Mouse (Mus musculus): ENCODE measurements at regions not wholly inside any gene's neighbourhood (a gene's known extent, or its start where the extent isn't known, plus 50 kb on each side); places are given as distances from the start of the nearest gene placed in this dataset.
"Not testable (repeated sequence)": the region's sequence is repeated elsewhere in the genome, so short reads cannot be mapped to it uniquely, and the experiment has no call there.

DNA sequence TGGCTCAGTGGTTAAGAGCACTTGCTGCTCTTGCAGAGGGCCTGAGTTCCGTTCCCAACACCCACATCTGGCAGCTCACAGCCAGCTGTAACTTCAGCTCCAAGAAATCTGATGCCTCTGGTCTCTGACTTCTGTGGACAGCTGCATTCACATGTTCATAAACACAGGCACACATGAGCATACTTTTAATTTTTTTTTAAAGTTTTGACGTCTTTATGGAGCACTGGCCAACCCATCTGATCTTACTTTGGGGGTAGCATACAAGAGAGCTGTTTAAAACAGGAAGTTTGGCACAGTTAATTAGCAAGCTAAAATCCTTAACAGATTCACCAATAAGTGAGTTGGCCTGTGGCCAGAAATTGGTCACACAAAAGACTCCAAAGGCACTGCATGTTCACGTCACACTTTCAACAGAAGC, 81.2 kb upstream of the Atl2 start:
- no peaks in the 10 kb centered on the region for H3K9me3 ChIP-seq (ENCODE audit: low read length)
- H3K27me3 ChIP-seq (ENCODE audit: insufficient read depth, low read length) = peaks cover 22% of the 10 kb centered on the region
- H3K4me1 ChIP-seq (replicated peaks; ENCODE audit: low read depth, low read length) = peaks cover 76% of the 10 kb centered on the region
- 0 out of 2 replicates have a peak overlapping the region, but pooled peaks have one; percentile 1 for H3K4me3 ChIP-seq (replicated peaks; ENCODE audit: low read length)
- H3K36me3 ChIP-seq (ENCODE audit: insufficient read depth, low read length) = no peaks in the 10 kb centered on the region
- TF ChIP-seq CTCF (conservative IDR thresholded peaks at IDR 0.05; ENCODE audit: low read length) (no peak), NANOG (IDR thresholded peaks at IDR 0.05; ENCODE audit: borderline replicate concordance, low read length) (no peak), POU5F1 (IDR thresholded peaks at IDR 0.05; ENCODE audit: borderline replicate concordance, low read length) (no peak)

DNA sequence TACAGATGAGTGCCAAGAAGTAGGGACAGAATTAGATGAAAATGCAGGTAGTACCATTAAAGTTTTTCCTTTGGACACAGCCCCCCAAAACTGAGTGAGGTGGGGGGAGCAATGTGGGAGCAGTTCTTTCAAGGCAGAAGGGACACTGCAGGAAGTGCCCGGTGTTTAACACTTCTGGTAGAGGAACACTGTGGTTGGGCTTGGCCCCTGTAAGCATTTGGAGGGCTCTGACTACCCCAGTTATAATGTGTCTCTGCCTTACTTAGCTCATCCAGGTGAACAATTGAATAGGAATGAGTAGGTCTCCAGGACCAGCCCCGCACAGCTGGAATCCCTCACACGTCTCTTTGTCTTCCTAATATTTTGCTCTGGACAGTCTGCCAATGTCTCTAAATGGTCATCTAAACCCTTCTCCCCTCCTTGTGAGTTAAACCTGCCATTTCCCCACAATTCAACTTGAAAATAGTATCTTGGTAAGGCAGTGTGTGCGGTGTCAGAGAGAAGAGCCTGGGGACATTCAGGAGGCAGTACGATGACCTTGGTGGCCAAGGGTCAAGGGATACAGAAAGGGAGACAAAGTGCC, 80.7 kb upstream of the Atl2 start:
- TF ChIP-seq NANOG (IDR thresholded peaks at IDR 0.05; ENCODE audit: borderline replicate concordance, low read length) (no peak), CTCF (conservative IDR thresholded peaks at IDR 0.05; ENCODE audit: low read length) (no peak), POU5F1 (IDR thresholded peaks at IDR 0.05; ENCODE audit: borderline replicate concordance, low read length) (no peak)
- Histone ChIP-seq H3K27me3 (ENCODE audit: insufficient read depth, low read length) (peaks cover 19% of the 10 kb centered on the region), H3K4me3 (replicated peaks; ENCODE audit: low read length) (peak overlapping the region; percentile 45)

DNA sequence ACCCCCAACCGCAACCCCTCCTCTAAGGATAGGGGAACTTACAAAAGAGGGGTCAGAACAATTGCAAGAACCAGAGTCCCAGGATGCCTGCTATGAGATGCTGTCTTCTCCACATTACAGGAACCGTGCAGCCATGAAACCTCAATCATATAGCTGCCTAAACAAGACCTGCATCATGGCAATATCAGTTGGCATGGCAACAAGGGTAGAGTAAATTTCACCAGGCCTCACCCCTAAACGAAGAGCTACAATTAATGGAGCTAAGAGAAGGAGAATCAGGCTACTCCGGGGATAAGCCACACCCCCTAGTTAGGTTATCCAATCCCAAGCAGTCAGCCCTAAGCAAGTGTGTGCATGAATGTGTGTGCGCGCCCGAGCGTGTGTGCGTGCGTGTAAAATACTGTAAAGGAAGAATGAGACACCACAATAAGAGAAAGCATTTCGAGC, 80.1 kb upstream of the Atl2 start:
- TF ChIP-seq POU5F1 (IDR thresholded peaks at IDR 0.05; ENCODE audit: borderline replicate concordance, low read length) = no peak
- no peak for TF ChIP-seq NANOG (IDR thresholded peaks at IDR 0.05; ENCODE audit: borderline replicate concordance, low read length)
- no peak for TF ChIP-seq CTCF (conservative IDR thresholded peaks at IDR 0.05; ENCODE audit: low read length)
- H3K36me3 ChIP-seq (ENCODE audit: insufficient read depth, low read length) = no peaks in the 10 kb centered on the region
- H3K4me3 ChIP-seq (replicated peaks; ENCODE audit: low read length) = peak overlapping the region; percentile 45
- peaks cover 5% of the 10 kb centered on the region; the same call in 1 of the 2 replicates for H3K9me3 ChIP-seq (ENCODE audit: low read length)
- H3K4me1 ChIP-seq (replicated peaks; ENCODE audit: low read depth, low read length) = peaks cover 76% of the 10 kb centered on the region
- peaks cover 19% of the 10 kb centered on the region for H3K27me3 ChIP-seq (ENCODE audit: insufficient read depth, low read length)

More for the DNA sequence above, 80.7 kb upstream of the Atl2 start:
- Histone ChIP-seq H3K36me3 (ENCODE audit: insufficient read depth, low read length) (no peaks in the 10 kb centered on the region), H3K4me1 (replicated peaks; ENCODE audit: low read depth, low read length) (peaks cover 76% of the 10 kb centered on the region), H3K9me3 (ENCODE audit: low read length) (no peaks in the 10 kb centered on the region; the same call in 1 of the 2 replicates)

DNA sequence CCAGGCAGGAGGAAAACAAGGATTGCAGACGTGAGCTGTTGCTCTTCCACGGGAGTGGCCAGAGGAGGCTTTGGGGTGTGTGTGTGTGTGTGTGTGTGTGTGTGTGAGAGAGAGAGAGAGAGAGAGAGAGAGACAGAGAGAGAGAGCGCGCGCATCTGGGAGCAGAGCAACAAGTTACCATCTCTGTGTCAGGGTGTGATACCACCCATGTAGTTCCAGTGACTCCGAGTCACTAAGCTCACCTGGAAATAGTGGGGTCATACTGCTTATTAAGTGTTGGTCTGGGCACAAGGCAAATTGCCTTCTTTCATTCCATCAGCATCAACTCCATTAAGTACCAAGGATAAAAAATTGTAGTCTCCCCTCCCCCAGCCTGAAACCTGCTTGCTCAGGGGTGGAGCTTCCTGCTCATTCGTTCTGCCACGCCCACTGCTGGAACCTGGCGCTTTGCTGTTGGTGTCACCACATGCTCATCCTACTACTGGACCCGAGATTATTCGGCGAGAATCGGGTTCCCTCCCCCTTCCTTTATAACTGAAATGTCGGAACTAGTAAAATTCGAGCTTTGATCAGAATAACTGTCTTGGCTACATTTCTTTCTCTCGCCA, 79.3 kb upstream of the Atl2 start:
- H3K4me3 ChIP-seq (replicated peaks; ENCODE audit: low read length) = peak overlapping the region; percentile 45
- not testable (repeated sequence) for H3K9me3 ChIP-seq (ENCODE audit: low read length); H3K36me3 ChIP-seq (ENCODE audit: insufficient read depth, low read length)
- H3K27me3 ChIP-seq (ENCODE audit: insufficient read depth, low read length) = peaks cover 19% of the 10 kb centered on the region
- peaks cover 76% of the 10 kb centered on the region for H3K4me1 ChIP-seq (replicated peaks; ENCODE audit: low read depth, low read length)

DNA sequence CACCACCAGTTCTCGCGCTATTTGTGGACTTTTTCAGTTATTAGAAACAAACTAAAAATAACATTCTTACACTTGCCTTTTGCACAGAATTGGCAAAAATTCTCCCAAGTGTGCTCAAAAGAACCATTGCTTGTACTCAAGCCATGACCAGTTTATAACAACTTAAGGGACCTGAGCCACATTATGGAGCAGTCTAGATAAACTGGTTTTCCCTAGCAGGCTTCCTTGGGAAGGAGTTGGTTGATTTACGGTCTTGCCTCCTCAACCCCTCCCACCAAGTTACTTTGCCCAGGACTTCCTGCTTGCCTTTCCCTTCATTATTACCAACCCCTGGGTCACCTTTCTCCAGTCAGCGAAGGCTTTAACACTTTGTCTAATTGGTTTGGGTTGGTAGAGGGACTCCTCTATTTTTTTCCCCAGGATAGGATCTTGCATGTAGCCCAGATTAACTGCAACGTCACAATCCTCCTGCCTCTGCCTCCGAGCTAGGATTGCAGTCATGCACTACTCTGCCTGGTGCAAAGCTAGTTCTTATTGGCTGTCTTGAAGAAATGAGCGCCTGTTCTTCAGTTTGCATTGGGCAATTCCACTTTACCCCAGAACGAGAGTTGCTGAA, 75.9 kb upstream of the Atl2 start:
- TF ChIP-seq POU5F1 (IDR thresholded peaks at IDR 0.05; ENCODE audit: borderline replicate concordance, low read length) = no peak
- no peak for TF ChIP-seq CTCF (conservative IDR thresholded peaks at IDR 0.05; ENCODE audit: low read length)
- no peak for TF ChIP-seq NANOG (IDR thresholded peaks at IDR 0.05; ENCODE audit: borderline replicate concordance, low read length)
- H3K27me3 ChIP-seq (ENCODE audit: insufficient read depth, low read length) = peaks cover 8% of the 10 kb centered on the region; the same call in 1 of the 2 replicates
- no peak overlapping the region for H3K4me3 ChIP-seq (replicated peaks; ENCODE audit: low read length)
- peaks cover 85% of the 10 kb centered on the region for H3K4me1 ChIP-seq (replicated peaks; ENCODE audit: low read depth, low read length)
- no peaks in the 10 kb centered on the region for H3K36me3 ChIP-seq (ENCODE audit: insufficient read depth, low read length)
- H3K9me3 ChIP-seq (ENCODE audit: low read length) = peaks cover 5% of the 10 kb centered on the region; the same call in 1 of the 2 replicates

DNA sequence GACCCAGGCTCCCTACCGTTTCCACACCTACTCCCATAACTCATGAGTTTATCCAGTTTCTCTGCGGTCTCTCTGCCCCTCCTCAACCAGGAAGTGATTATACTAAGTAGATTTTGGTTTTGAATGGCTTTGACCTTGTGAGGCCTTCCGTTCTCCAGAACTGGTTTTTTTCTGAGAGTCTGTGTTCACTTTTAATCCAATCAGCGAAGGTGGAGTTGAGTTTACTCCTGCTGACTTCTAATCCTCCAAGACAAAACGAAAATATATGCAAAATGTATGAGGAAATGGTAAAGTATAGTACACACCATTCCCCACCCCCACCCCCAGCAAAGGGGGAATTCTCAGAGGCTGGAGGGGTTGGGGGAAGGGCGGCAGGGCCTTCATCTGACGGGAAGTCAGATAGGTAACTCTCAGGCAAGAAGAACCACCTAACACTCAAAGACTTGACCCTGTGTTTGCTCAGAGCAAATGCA, 73.6 kb upstream of the Atl2 start:
- no peaks in the 10 kb centered on the region for H3K36me3 ChIP-seq (ENCODE audit: insufficient read depth, low read length)
- peaks cover 8% of the 10 kb centered on the region; the same call in 1 of the 2 replicates for H3K27me3 ChIP-seq (ENCODE audit: insufficient read depth, low read length)
- H3K4me3 ChIP-seq (replicated peaks; ENCODE audit: low read length) = 0 out of 2 replicates have a peak overlapping the region, but pooled peaks have one; percentile 29
- H3K4me1 ChIP-seq (replicated peaks; ENCODE audit: low read depth, low read length) = peaks cover 67% of the 10 kb centered on the region
- H3K9me3 ChIP-seq (ENCODE audit: low read length) = peaks cover 5% of the 10 kb centered on the region; the same call in 1 of the 2 replicates
- TF ChIP-seq POU5F1 (IDR thresholded peaks at IDR 0.05; ENCODE audit: borderline replicate concordance, low read length) (no peak), NANOG (IDR thresholded peaks at IDR 0.05; ENCODE audit: borderline replicate concordance, low read length) (no peak), CTCF (conservative IDR thresholded peaks at IDR 0.05; ENCODE audit: low read length) (no peak)

DNA sequence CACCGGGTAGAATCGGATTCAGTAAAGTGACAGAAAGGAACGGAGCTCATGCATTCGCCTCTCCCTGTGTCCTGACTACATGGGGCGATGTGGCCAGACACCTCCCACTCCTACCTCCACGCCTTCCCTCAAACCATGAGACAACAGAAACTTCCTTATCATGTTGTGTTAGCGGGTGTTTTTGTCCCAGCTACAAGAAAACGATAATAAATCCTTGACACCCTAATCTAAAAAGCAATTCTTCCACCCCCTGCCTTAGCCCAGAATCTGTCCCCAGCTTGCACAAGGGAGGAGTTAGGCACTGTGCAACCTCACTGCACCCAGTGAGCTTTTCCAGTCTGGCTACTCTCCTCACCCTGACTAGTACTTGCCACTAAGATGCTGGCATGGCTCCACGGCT, 72.9 kb upstream of the Atl2 start:
- TF ChIP-seq CTCF (conservative IDR thresholded peaks at IDR 0.05; ENCODE audit: low read length) = no peak
- no peak for TF ChIP-seq NANOG (IDR thresholded peaks at IDR 0.05; ENCODE audit: borderline replicate concordance, low read length)
- Histone ChIP-seq H3K27me3 (ENCODE audit: insufficient read depth, low read length) (peaks cover 8% of the 10 kb centered on the region; the same call in 1 of the 2 replicates), H3K4me1 (replicated peaks; ENCODE audit: low read depth, low read length) (peaks cover 61% of the 10 kb centered on the region), H3K4me3 (replicated peaks; ENCODE audit: low read length) (peak overlapping the region; percentile 29; the same call in 1 of the 2 replicates), H3K36me3 (ENCODE audit: insufficient read depth, low read length) (no peaks in the 10 kb centered on the region), H3K9me3 (ENCODE audit: low read length) (peaks cover 5% of the 10 kb centered on the region; the same call in 1 of the 2 replicates)

DNA sequence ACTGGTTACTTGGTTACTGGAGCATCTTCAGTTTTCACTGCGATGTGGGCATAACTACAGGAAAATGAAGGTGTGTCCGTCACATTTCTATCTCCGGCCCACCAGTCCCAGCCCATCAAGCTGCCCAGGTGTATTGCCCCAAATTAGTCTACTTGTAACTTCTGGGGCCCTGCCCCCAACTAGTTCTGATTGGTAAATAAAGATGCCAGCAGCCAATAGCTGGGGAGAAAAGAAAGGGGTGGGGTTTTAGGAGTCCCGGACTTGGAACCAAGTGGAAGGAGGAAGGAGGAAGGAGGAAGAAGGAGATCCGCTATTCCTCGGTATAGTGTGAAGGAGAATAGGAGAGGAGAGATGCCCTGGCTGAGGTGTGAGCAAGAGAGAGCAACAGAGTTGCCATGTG, 71.1 kb upstream of the Atl2 start:
- peaks cover 57% of the 10 kb centered on the region for H3K4me1 ChIP-seq (replicated peaks; ENCODE audit: low read depth, low read length)
- peaks cover 5% of the 10 kb centered on the region; the same call in 1 of the 2 replicates for H3K9me3 ChIP-seq (ENCODE audit: low read length)
- no peaks in the 10 kb centered on the region for H3K36me3 ChIP-seq (ENCODE audit: insufficient read depth, low read length)
- no peak overlapping the region for H3K4me3 ChIP-seq (replicated peaks; ENCODE audit: low read length)
- H3K27me3 ChIP-seq (ENCODE audit: insufficient read depth, low read length) = peaks cover 10% of the 10 kb centered on the region; the same call in 1 of the 2 replicates
- no peak for TF ChIP-seq NANOG (IDR thresholded peaks at IDR 0.05; ENCODE audit: borderline replicate concordance, low read length)
- TF ChIP-seq CTCF (conservative IDR thresholded peaks at IDR 0.05; ENCODE audit: low read length) = no peak
- no peak for TF ChIP-seq POU5F1 (IDR thresholded peaks at IDR 0.05; ENCODE audit: borderline replicate concordance, low read length)
